Mouse (Mus musculus) left cerebral cortex, postnatal 10 days (tissue): Measurements from ENCODE around the gene Fam76a. TPM values are rescaled to one million over a fixed set of nuclear protein-coding genes. Genes with fewer than 3 reads are reported as not detected.

Experiments used
- total RNA-seq, 2 experiments: library from RNA; stranded (reverse); gene quantifications; 2 replicates each; pipeline ENCODE4 v1.2.3; 2021

The Fam76a gene
- total RNA-seq, 2 experiments from 2014 or later: 31.8 to 36.9 TPM

Other genes starting within 250 kb of the Fam76a start
- 1 to 10 TPM; 2.6 to 3.0 TPM for gene Xkr8, start 190.0 kb downstream of the Fam76a start, total RNA-seq
- 1 to 10 TPM; 2.0 to 2.2 TPM for gene Smpdl3b, start 165.3 kb downstream of the Fam76a start, total RNA-seq
- gene Rpa2, start 154.2 kb downstream of the Fam76a start, total RNA-seq: 10 to 100 TPM; 13.9 to 15.5 TPM
- under 1 TPM; 0.47 to 0.49 TPM for gene Themis2, start 126.2 kb downstream of the Fam76a start, total RNA-seq
- gene Ppp1r8, start 79.4 kb downstream of the Fam76a start, total RNA-seq: 10 to 100 TPM; 44.9 to 45.0 TPM
- 100 to 1,000 TPM; 117 to 123 TPM for gene Stx12, start 38.0 kb downstream of the Fam76a start, total RNA-seq
- under 1 TPM in 1 of 2 experiments, not detected in 1; 0.47 TPM for gene Fgr, start 51.5 kb upstream of the Fam76a start, total RNA-seq
- gene Ahdc1, start 88.7 kb upstream of the Fam76a start, total RNA-seq: 10 to 100 TPM; 70.0 to 71.1 TPM
- 10 to 100 TPM; 23.9 to 38.5 TPM for gene Wasf2, start 207.9 kb upstream of the Fam76a start, total RNA-seq